Mouse (Mus musculus) limb, embryonic 11.5 days (tissue): ENCODE results near the gene Slc50a1. TPM values are rescaled to one million over a fixed set of nuclear protein-coding genes. Genes with fewer than 3 reads are reported as not detected.
A peak's percentile ranks its signal among the peaks of the same experiment; 100 is the strongest.

ENCODE experiments used
- ATAC-seq: fragments of 200-750 bp; cut with Nextera tagmentation; 2 replicates; pipeline ENCODE4 v1.8.0; 2017; ENCODE audit warnings: low read depth; ENCODE audit not compliant: insufficient number of reproducible peaks, low FRiP score, low TSS enrichment
- DNase-seq: peaks from one replicate; pipeline ENCODE4 v3.0.0-alpha.2; 2015; ENCODE audit warnings: low spot score
- H3K27ac ChIP-seq: fragments of 300-500 bp; sonication (generic); replicated peaks from 2 replicates; pipeline ENCODE4 v1.5.1; 2014; ENCODE audit warnings: low read depth, mild to moderate bottlenecking, low read length
- H3K27me3 ChIP-seq: fragments of 300-500 bp; sonication (generic); 2 replicates; pipeline ENCODE4 v1.6.1; 2014; ENCODE audit warnings: mild to moderate bottlenecking, low read length, mixed read lengths; ENCODE audit not compliant: control insufficient read depth, insufficient read depth
- H3K36me3 ChIP-seq: fragments of 300-500 bp; sonication (generic); 2 replicates; pipeline ENCODE4 v1.6.1; 2014; ENCODE audit warnings: mild to moderate bottlenecking, low read length, moderate library complexity, mixed read lengths; ENCODE audit not compliant: control insufficient read depth, insufficient read depth
- H3K4me1 ChIP-seq: fragments of 300-500 bp; sonication (generic); 2 replicates; pipeline ENCODE4 v1.6.1; 2014; ENCODE audit warnings: low read length, mixed read lengths; ENCODE audit not compliant: control insufficient read depth, insufficient read depth
- H3K4me2 ChIP-seq: fragments of 300-500 bp; sonication (generic); 2 replicates; pipeline ENCODE4 v1.6.1; 2014; ENCODE audit warnings: low read depth, mild to moderate bottlenecking, moderate library complexity; ENCODE audit not compliant: severe bottlenecking
- H3K4me3 ChIP-seq: fragments of 300-500 bp; sonication (generic); 2 replicates; pipeline ENCODE4 v1.5.1; 2014; ENCODE audit warnings: low read depth, low read length
- H3K9ac ChIP-seq: fragments of 300-500 bp; sonication (generic); 2 replicates; pipeline ENCODE4 v1.6.1; 2014; ENCODE audit warnings: mild to moderate bottlenecking, low read length
- H3K9me3 ChIP-seq: fragments of 300-500 bp; sonication (generic); 2 replicates; pipeline ENCODE4 v1.6.1; 2016; ENCODE audit warnings: low read length; ENCODE audit not compliant: control insufficient read depth
- WGBS: fragments of 180-500 bp; shearing (Covaris S2); extraction: QIAGEN DNeasy Blood & Tissue Kit; methylation state at CpG from one replicate; pipeline ENCODE4 v1.1.7; 2014; 5-methylcytosine and 5-hydroxymethylcytosine counted together
- polyA plus RNA-seq: library from polyadenylated mRNA; unstranded; fragments of >200 nt; fragmentation: Nextera tagmentation; extraction: Ambion mirVana; gene quantifications from 2 replicates; pipeline ENCODE4 v1.2.1, GENCODE M21; 2014

Gene Slc50a1
- polyA plus RNA-seq, 1 experiment from 2014 or later, result 46.4 TPM

DNA sequence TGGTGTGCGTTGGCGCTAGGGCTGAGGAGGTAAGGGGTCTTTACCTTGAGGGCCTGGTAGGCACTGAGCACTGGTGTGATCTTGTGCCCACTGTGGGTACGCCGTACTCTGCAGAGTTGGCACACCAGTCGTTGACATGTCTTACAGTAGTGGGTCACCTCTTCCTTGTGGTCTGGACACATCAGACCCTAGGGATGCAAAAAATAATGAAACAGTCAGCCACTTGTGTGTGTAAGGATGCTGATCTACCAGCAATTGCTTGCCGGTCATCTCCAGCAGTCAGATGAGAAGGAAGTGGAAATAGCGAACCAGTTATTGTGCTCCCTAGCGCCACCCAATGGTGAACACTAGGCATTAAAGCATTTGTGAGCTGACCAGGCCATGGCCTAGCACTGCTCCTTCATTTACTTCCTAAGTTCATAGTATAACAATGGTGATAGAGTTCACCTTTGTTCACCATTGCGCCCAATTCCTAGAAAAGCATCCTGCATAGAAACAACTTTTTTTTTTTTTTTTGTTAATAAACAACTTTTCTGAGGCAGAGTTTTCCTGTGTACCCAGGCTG, 28.0 kb downstream of the Slc50a1 start:
- Histone ChIP-seq H3K4me1 (peaks cover 23% of the 10 kb centered on the region), H3K4me3 (no peak overlapping the region), H3K27me3 (no peaks in the 10 kb centered on the region), H3K9ac (no peak overlapping the region), H3K36me3 (no peaks in the 10 kb centered on the region), H3K27ac (no peak overlapping the region), H3K9me3 (no peaks in the 10 kb centered on the region), H3K4me2 (no peak overlapping the region)
- 79% methylated on average over 9 of the region's 9 CpGs for WGBS
- ATAC-seq (no peak), DNase-seq (peak; percentile 70)

GRCm38 (mm10) chr3:89238494-89238893, 31.9 kb downstream of the Slc50a1 start:
- no peak overlapping the region for H3K4me2 ChIP-seq
- no peaks in the 10 kb centered on the region for H3K36me3 ChIP-seq
- ATAC-seq (no peak), DNase-seq (no peak)
- H3K4me1 ChIP-seq, result peaks cover under 1% of the 10 kb centered on the region
- H3K4me3 ChIP-seq, result no peak overlapping the region
- H3K9ac ChIP-seq, result no peak overlapping the region
- H3K27ac ChIP-seq, result no peak overlapping the region
- WGBS, result 73% methylated on average over 9 of the region's 12 CpGs
- H3K9me3 ChIP-seq, result no peaks in the 10 kb centered on the region
- H3K27me3 ChIP-seq, result no peaks in the 10 kb centered on the region

- WGBS, result 95% methylated on average over 21 of the region's 21 CpGs
- no peak for DNase-seq
- no peaks in the 10 kb centered on the region for H3K36me3 ChIP-seq
Measured at GRCm38 (mm10) chr3:89237682-89238081, 32.7 kb downstream of the Slc50a1 start.

GRCm38 (mm10) chr3:89236516-89236915, 33.9 kb downstream of the Slc50a1 start:
- Histone ChIP-seq H3K9ac (no peak overlapping the region), H3K9me3 (no peaks in the 10 kb centered on the region), H3K4me1 (no peaks in the 10 kb centered on the region), H3K4me2 (no peak overlapping the region), H3K4me3 (no peak overlapping the region), H3K27me3 (no peaks in the 10 kb centered on the region), H3K36me3 (no peaks in the 10 kb centered on the region), H3K27ac (no peak overlapping the region)
- ATAC-seq (no peak), DNase-seq (no peak)
- 93% methylated on average over 10 of the region's 10 CpGs for WGBS

More at GRCm38 (mm10) chr3:89237682-89238081, 32.7 kb downstream of the Slc50a1 start:
- H3K9me3 ChIP-seq, result no peaks in the 10 kb centered on the region
- H3K27ac ChIP-seq, result no peak overlapping the region
- H3K9ac ChIP-seq, result no peak overlapping the region
- H3K4me2 ChIP-seq, result no peak overlapping the region
- H3K27me3 ChIP-seq, result no peaks in the 10 kb centered on the region
- no peak for ATAC-seq
- H3K4me3 ChIP-seq, result no peak overlapping the region
- no peaks in the 10 kb centered on the region for H3K4me1 ChIP-seq

DNA sequence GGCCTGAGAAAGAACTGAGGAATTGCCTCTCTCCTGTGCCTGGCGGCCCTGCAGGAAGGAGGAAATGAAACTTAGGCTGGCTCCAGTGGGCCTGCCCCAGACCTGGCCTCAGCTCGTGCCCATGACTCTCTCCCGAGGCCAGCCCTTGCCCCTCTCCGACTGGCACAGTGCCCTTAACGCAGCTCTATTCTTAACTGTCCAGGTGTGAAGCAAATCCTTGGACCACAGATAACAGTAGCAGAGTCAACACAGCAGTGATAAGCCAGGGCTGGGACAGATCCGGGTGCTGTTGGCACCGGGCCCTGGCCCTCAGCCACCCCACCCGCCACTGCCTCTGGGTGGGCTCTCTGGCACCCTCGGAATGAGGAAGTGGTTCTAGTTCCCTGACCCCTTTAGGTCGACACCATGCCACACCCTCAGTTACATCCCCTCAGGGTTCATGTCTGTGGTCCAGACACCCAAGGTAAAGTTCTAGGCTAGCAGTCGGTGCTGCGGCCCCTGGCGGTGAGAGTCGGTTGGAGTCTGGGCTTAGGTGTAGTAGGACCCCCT, 36.7 kb downstream of the Slc50a1 start:
- H3K36me3 ChIP-seq, result no peaks in the 10 kb centered on the region
- no peak for ATAC-seq
- H3K27ac ChIP-seq, result no peak overlapping the region
- no peak overlapping the region for H3K9ac ChIP-seq
- DNase-seq, result no peak
- peaks cover under 1% of the 10 kb centered on the region; the same call in 1 of the 2 replicates for H3K4me1 ChIP-seq
- H3K4me2 ChIP-seq, result no peak overlapping the region
- H3K9me3 ChIP-seq, result no peaks in the 10 kb centered on the region
- 85% methylated on average over 14 of the region's 14 CpGs for WGBS
- 0 out of 2 replicates have a peak, but pooled peaks cover 2% of the 10 kb centered on the region for H3K27me3 ChIP-seq
- no peak overlapping the region for H3K4me3 ChIP-seq

DNA sequence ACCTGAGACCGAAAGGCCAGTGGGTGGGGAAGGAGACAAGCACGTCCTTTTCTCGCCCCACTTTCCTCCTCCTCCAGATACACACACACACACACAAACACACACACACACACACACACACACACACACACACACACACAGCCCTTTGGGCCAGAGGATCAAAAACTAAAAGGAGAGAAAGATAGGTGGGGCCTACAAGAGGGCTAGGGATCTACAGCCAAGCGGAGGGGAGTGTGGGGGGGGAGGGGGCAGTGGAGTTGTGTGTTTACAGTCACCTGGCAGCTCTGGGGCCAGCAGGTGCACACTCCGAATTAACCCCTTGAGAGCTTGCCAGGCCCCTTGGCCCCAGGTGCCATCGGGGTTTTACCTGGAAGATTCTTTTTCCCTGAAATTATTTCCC, 37.8 kb downstream of the Slc50a1 start:
- H3K27me3 ChIP-seq, result 0 out of 2 replicates have a peak, but pooled peaks cover 2% of the 10 kb centered on the region
- 50% methylated on average over 6 of the region's 6 CpGs for WGBS
- no peak overlapping the region for H3K9ac ChIP-seq
- no peak overlapping the region for H3K27ac ChIP-seq
- H3K9me3 ChIP-seq, result no peaks in the 10 kb centered on the region
- H3K4me1 ChIP-seq, result peaks cover 7% of the 10 kb centered on the region; the same call in 1 of the 2 replicates
- H3K4me2 ChIP-seq, result no peak overlapping the region
- ATAC-seq, result no peak
- no peak for DNase-seq
- no peak overlapping the region for H3K4me3 ChIP-seq
- no peaks in the 10 kb centered on the region for H3K36me3 ChIP-seq

DNA sequence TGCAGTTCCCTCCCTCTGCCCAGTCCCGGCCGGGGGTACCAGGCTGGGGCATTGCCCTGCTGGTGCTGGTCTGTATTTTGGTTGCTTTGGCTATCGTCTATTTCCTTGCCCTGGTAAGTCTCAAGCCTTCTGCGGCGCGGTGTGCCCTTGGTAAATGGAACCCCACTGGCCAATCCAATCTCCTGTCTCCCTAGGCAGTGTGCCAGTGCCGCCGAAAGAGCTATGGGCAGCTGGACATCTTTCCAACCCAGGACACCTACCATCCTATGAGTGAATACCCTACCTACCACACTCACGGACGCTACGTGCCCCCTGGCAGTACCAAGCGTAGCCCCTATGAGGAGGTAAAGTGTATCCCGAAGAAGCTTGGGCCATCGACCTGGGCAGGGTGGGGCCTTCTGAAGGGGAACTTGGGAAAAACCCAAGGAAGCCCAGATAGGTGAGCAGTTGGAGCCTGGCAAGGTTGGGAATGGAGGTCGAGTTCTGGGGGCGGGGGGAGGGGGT, 38.5 kb downstream of the Slc50a1 start:
- 0 out of 2 replicates have a peak, but pooled peaks cover 2% of the 10 kb centered on the region for H3K27me3 ChIP-seq
- ATAC-seq, result no peak
- WGBS, result 72% methylated on average over 16 of the region's 16 CpGs

GRCm38 (mm10) chr3:89231345-89231744, 39.0 kb downstream of the Slc50a1 start:
- Histone ChIP-seq H3K36me3 (no peaks in the 10 kb centered on the region), H3K4me1 (peaks cover 13% of the 10 kb centered on the region), H3K9me3 (no peaks in the 10 kb centered on the region), H3K9ac (no peak overlapping the region), H3K27ac (no peak overlapping the region), H3K4me3 (no peak overlapping the region), H3K4me2 (no peak overlapping the region), H3K27me3 (0 out of 2 replicates have a peak, but pooled peaks cover 2% of the 10 kb centered on the region)
- no peak for DNase-seq
- WGBS, result 66% methylated on average over 7 of the region's 7 CpGs
- ATAC-seq, result no peak

More for the DNA sequence above, 38.5 kb downstream of the Slc50a1 start:
- DNase-seq, result no peak
- H3K36me3 ChIP-seq, result no peaks in the 10 kb centered on the region
- H3K9me3 ChIP-seq, result no peaks in the 10 kb centered on the region
- no peak overlapping the region for H3K9ac ChIP-seq
- H3K4me3 ChIP-seq, result no peak overlapping the region
- H3K4me2 ChIP-seq, result no peak overlapping the region
- H3K4me1 ChIP-seq, result peaks cover 9% of the 10 kb centered on the region; the same call in 1 of the 2 replicates
- H3K27ac ChIP-seq, result no peak overlapping the region
